Mouse (Mus musculus): ENCODE data around the gene Tmem253.

Tmem253 gene

GRCm38 (mm10) chr14:52008321-52009203 is 6.9 kb upstream of the Tmem253 start:
- peak; percentile 74 for DNase-seq (ENCODE audit: low read depth, low spot score)

GRCm38 (mm10) chr14:52009361-52009760 is 6.1 kb upstream of the Tmem253 start:
- DNase-seq (ENCODE audit: low read depth, low spot score), result no peak

GRCm38 (mm10) chr14:52009841-52010240 is 5.6 kb upstream of the Tmem253 start:
- DNase-seq (ENCODE audit: low read depth, low spot score), result no peak

- DNase-seq (ENCODE audit: low read depth, low spot score), result peak; percentile 62
Observed at GRCm38 (mm10) chr14:52010446-52011111, 4.9 kb upstream of the Tmem253 start.

- no peak for DNase-seq (ENCODE audit: low read depth, low spot score)
Observed at GRCm38 (mm10) chr14:52011683-52012082, 3.8 kb upstream of the Tmem253 start.

- no peak for DNase-seq (ENCODE audit: low read depth, low spot score)
Observed at GRCm38 (mm10) chr14:52012085-52012484, 3.4 kb upstream of the Tmem253 start.

- DNase-seq (ENCODE audit: low read depth, low spot score), result no peak
Observed at GRCm38 (mm10) chr14:52012553-52012952, 2.9 kb upstream of the Tmem253 start.

GRCm38 (mm10) chr14:52013021-52013610 is 2.3 kb upstream of the Tmem253 start:
- DNase-seq (ENCODE audit: low read depth, low spot score), result no peak

GRCm38 (mm10) chr14:52013771-52014219 is 1.7 kb upstream of the Tmem253 start:
- DNase-seq (ENCODE audit: low read depth, low spot score), result no peak

- DNase-seq (ENCODE audit: low read depth, low spot score), result no peak
Observed at GRCm38 (mm10) chr14:52014271-52014760, 1.1 kb upstream of the Tmem253 start.

GRCm38 (mm10) chr14:52014761-52015311 is 622 bp upstream of the Tmem253 start:
- no peak for DNase-seq (ENCODE audit: low read depth, low spot score)

GRCm38 (mm10) chr14:52016625-52017405 is 1.4 kb downstream of the Tmem253 start:
- no peak for DNase-seq (ENCODE audit: low read depth, low spot score)

- no peak for DNase-seq (ENCODE audit: low read depth, low spot score)
Observed at GRCm38 (mm10) chr14:52017662-52018061, 2.2 kb downstream of the Tmem253 start.

GRCm38 (mm10) chr14:52018248-52019050 is 3.0 kb downstream of the Tmem253 start:
- no peak for DNase-seq (ENCODE audit: low read depth, low spot score)

GRCm38 (mm10) chr14:52019051-52019589 is 3.7 kb downstream of the Tmem253 start:
- DNase-seq (ENCODE audit: low read depth, low spot score), result no peak

GRCm38 (mm10) chr14:52019590-52020340 is 4.3 kb downstream of the Tmem253 start:
- DNase-seq (ENCODE audit: low read depth, low spot score), result peak; percentile 95

- DNase-seq (ENCODE audit: low read depth, low spot score), result no peak
Observed at GRCm38 (mm10) chr14:52020486-52021137, 5.2 kb downstream of the Tmem253 start, which contains the start of gene Zfp219. Gene Zfp219, minus strand, starts transcription at chr14:52020733.

GRCm38 (mm10) chr14:52021138-52021529 is 5.7 kb downstream of the Tmem253 start:
- no peak for DNase-seq (ENCODE audit: low read depth, low spot score)
